In genomic region chr4:149164150-149164549, GRCm38 (mm10) we compare ENCODE assay signal across 18 mouse cellular contexts. TPM values are rescaled to one million over a fixed set of nuclear protein-coding genes. Genes with fewer than 3 reads are reported as not detected.
DNase-seq lines count a peak whose midpoint lies in the region; ATAC-seq and TF ChIP-seq lines count a peak whose summit lies in the region.
"Had no signal": no experiment of that assay in that cellular context is flagged by ENCODE, and none has a peak within 500 bp of the region (broad histone marks: within the 10 kb centered on the region; RNA-seq: fewer than 3 reads in every experiment).

No protein-coding gene starts in this region.

- H3K36me3 ChIP-seq in embryonic facial prominence, embryonic 12.5 days: peaks cover 44% of the 10 kb centered on the region
- H3K36me3 ChIP-seq in embryonic facial prominence, embryonic 10.5 days (replicated peaks): peaks cover 61% of the 10 kb centered on the region
- H3K36me3 ChIP-seq in liver, embryonic 13.5 days: peaks cover 52% of the 10 kb centered on the region
- H3K36me3 ChIP-seq in myocyte (ENCODE audit: control insufficient read depth, insufficient read depth): peaks cover 5% of the 10 kb centered on the region

- H3K4me1 ChIP-seq in embryonic facial prominence, embryonic 12.5 days: peaks cover 7% of the 10 kb centered on the region
- peaks cover 22% of the 10 kb centered on the region for H3K4me1 ChIP-seq in embryonic facial prominence, embryonic 10.5 days
- H3K4me1 ChIP-seq in liver, embryonic 13.5 days (replicated peaks): peaks cover 52% of the 10 kb centered on the region

- no peaks in the 10 kb centered on the region for H3K27me3 ChIP-seq in embryonic facial prominence, embryonic 12.5 days
- no peaks in the 10 kb centered on the region for H3K27me3 ChIP-seq in embryonic facial prominence, embryonic 10.5 days (replicated peaks; ENCODE audit: low read depth, poor library complexity, severe bottlenecking)
- H3K27me3 ChIP-seq in liver, embryonic 13.5 days: no peaks in the 10 kb centered on the region
- H3K27me3 ChIP-seq in myocyte (ENCODE audit: control insufficient read depth, insufficient read depth, insufficient read length): no peaks in the 10 kb centered on the region
- H3K27me3 ChIP-seq: heart, embryonic 13.5 days; megakaryocyte, embryonic 14.5 days had no signal

- no peak for TF ChIP-seq POLR2A in myocyte (IDR thresholded peaks at IDR 0.05; ENCODE audit: insufficient read length, low read depth)

- H3K27ac ChIP-seq in embryonic facial prominence, embryonic 12.5 days: no peak overlapping the region
- H3K27ac ChIP-seq in embryonic facial prominence, embryonic 10.5 days (replicated peaks): no peak overlapping the region
- H3K27ac ChIP-seq in liver, embryonic 13.5 days: no peak overlapping the region
- H3K27ac ChIP-seq: heart, embryonic 13.5 days; hindbrain, embryonic 10.5 days had no signal

- peaks cover 35% of the 10 kb centered on the region for H3K79me2 ChIP-seq in myocyte (ENCODE audit: control insufficient read depth, insufficient read depth)

- DNase-seq in embryonic facial prominence, embryonic 10.5 days (ENCODE audit: low spot score): no peak
- no peak for DNase-seq in liver, embryonic 13.5 days
- DNase-seq in liver: no peak
- peak; percentile 68 for DNase-seq in R1 (ENCODE audit: low read depth, low spot score)
- DNase-seq in right cerebral cortex, postnatal 25 days: no peak
- DNase-seq in ovary, postnatal 14 days (ENCODE audit: low spot score): no peak
- DNase-seq: adrenal gland, postnatal 14 days; cerebellum, adult 11-12 months; gastrocnemius, postnatal 25 days; kidney, adult 9 months; thymus, postnatal 14 days had no signal

- no peak overlapping the region for H3ac ChIP-seq in myocyte (ENCODE audit: control insufficient read depth, insufficient read length)

- no peaks in the 10 kb centered on the region for H3K9me3 ChIP-seq in embryonic facial prominence, embryonic 12.5 days
- no peaks in the 10 kb centered on the region for H3K9me3 ChIP-seq in embryonic facial prominence, embryonic 10.5 days
- H3K9me3 ChIP-seq in liver, embryonic 13.5 days (replicated peaks): no peaks in the 10 kb centered on the region
- H3K9me3 ChIP-seq: heart, embryonic 13.5 days; hindbrain, embryonic 10.5 days; megakaryocyte, embryonic 14.5 days had no signal

- H3K9ac ChIP-seq in embryonic facial prominence, embryonic 12.5 days: 0 out of 2 replicates have a peak overlapping the region, but pooled peaks have one; percentile 4
- no peak overlapping the region for H3K9ac ChIP-seq in liver, embryonic 13.5 days
- H3K9ac ChIP-seq: heart, embryonic 13.5 days had no signal

- no peak overlapping the region for H3K4me3 ChIP-seq in embryonic facial prominence, embryonic 12.5 days
- H3K4me3 ChIP-seq in embryonic facial prominence, embryonic 10.5 days: no peak overlapping the region
- no peak overlapping the region for H3K4me3 ChIP-seq in liver, embryonic 13.5 days (replicated peaks)
- H3K4me3 ChIP-seq in myocyte: peak overlapping the region; percentile 60
- H3K4me3 ChIP-seq: heart, embryonic 13.5 days; hindbrain, embryonic 10.5 days had no signal

- H3K4me2 ChIP-seq in embryonic facial prominence, embryonic 12.5 days (replicated peaks): no peak overlapping the region
- H3K4me2 ChIP-seq in liver, embryonic 13.5 days: peak overlapping the region; percentile 15; the same call in 1 of the 2 replicates
- peak overlapping the region; percentile 34 for H3K4me2 ChIP-seq in myocyte (ENCODE audit: low read depth)
- H3K4me2 ChIP-seq: heart, embryonic 13.5 days had no signal

- no peak for ATAC-seq in embryonic facial prominence, embryonic 12.5 days (ENCODE audit: insufficient number of reproducible peaks, insufficient read depth, low FRiP score, low TSS enrichment)
- no peak for ATAC-seq in liver, embryonic 13.5 days (ENCODE audit: low read depth)
- ATAC-seq: forebrain, embryonic 16.5 days had no signal

- WGBS in embryonic facial prominence, embryonic 12.5 days: 63% methylated on average over 5 of the region's 5 CpGs
- WGBS in embryonic facial prominence, embryonic 10.5 days: 81% methylated on average over 5 of the region's 5 CpGs
- WGBS in liver, embryonic 13.5 days (ENCODE audit: insufficient replicate concordance): 69% methylated on average over 5 of the region's 5 CpGs

TF ChIP-seq in myocyte, 11 proteins besides CTCF, POLR2A, EP300 and RAD21:
- TF ChIP-seq REST (IDR thresholded peaks at IDR 0.05; ENCODE audit: insufficient read depth, insufficient read length) (no peak), POLR2AphosphoS2 (IDR thresholded peaks at IDR 0.05; ENCODE audit: insufficient read length, low read depth) (no peak), E2F4 (IDR thresholded peaks at IDR 0.05; ENCODE audit: insufficient read depth) (no peak), MYOG (IDR thresholded peaks at IDR 0.05; ENCODE audit: control insufficient read depth in 1 of 3, insufficient read depth in 1 of 3, insufficient read length in 2 of 3, low read depth in 2 of 3) (no peak), SRF (IDR thresholded peaks at IDR 0.05; ENCODE audit: control insufficient read depth, insufficient read length, low read depth) (no peak)

RNA-seq across cellular contexts. Expression of gene Pgd, which starts 2.4 kb away (rescaled TPM):
- 113 and 116 TPM in 2 replicates for polyA plus RNA-seq in embryonic facial prominence, embryonic 12.5 days (2016; fragmentation: Nextera tagmentation; extraction: Ambion mirVana)
- 153 and 164 TPM in 2 replicates for polyA plus RNA-seq in embryonic facial prominence, embryonic 10.5 days (2016; fragmentation: Nextera tagmentation; extraction: Ambion mirVana)
- polyA plus RNA-seq in liver, embryonic 13.5 days (2015; fragmentation: Nextera tagmentation; extraction: Ambion mirVana): 74.7 and 80.2 TPM in 2 replicates
- 162 TPM for polyA plus RNA-seq in myocyte (2012; fragmentation: generic; extraction: Trizol)

RNA-seq across cellular contexts. Expression of gene Cenps, which starts 26.7 kb away (rescaled TPM):
- polyA plus RNA-seq in embryonic facial prominence, embryonic 12.5 days (2016; fragmentation: Nextera tagmentation; extraction: Ambion mirVana): 42.7 and 47.1 TPM in 2 replicates
- polyA plus RNA-seq in embryonic facial prominence, embryonic 10.5 days (2016; fragmentation: Nextera tagmentation; extraction: Ambion mirVana): 60.3 and 62.7 TPM in 2 replicates
- polyA plus RNA-seq in liver, embryonic 13.5 days (2015; fragmentation: Nextera tagmentation; extraction: Ambion mirVana): 20.7 and 24.8 TPM in 2 replicates
- 7.3 TPM for polyA plus RNA-seq in myocyte (2012; fragmentation: generic; extraction: Trizol)

RNA-seq across cellular contexts. Expression of gene Cort, which starts 37.6 kb away (rescaled TPM):
- 0.36 TPM in 1 of 2 replicates, not detected in the other for polyA plus RNA-seq in embryonic facial prominence, embryonic 12.5 days (2016; fragmentation: Nextera tagmentation; extraction: Ambion mirVana)
- polyA plus RNA-seq in embryonic facial prominence, embryonic 10.5 days (2016; fragmentation: Nextera tagmentation; extraction: Ambion mirVana): 0.54 TPM in 1 of 2 replicates, not detected in the other
- not detected in 2 replicates for polyA plus RNA-seq in liver, embryonic 13.5 days (2015; fragmentation: Nextera tagmentation; extraction: Ambion mirVana)
- polyA plus RNA-seq in myocyte (2012; fragmentation: generic; extraction: Trizol): not detected
- polyA plus RNA-seq: heart, embryonic 13.5 days; liver, embryonic 16.5 days had no signal
